16 mouse cellular contexts compared by ENCODE assay signal in genomic region chr9:6250320-6250719, GRCm38 (mm10). TPM values are rescaled to one million over a fixed set of nuclear protein-coding genes. Genes with fewer than 3 reads are reported as not detected.
DNase-seq lines count a peak whose midpoint lies in the region; ATAC-seq and TF ChIP-seq lines count a peak whose summit lies in the region.
"Had no signal": no experiment of that assay in that cellular context is flagged by ENCODE, and none has a peak within 500 bp of the region (broad histone marks: within the 10 kb centered on the region; RNA-seq: fewer than 3 reads in every experiment).

No protein-coding gene starts in this region.

- no peaks in the 10 kb centered on the region for H3K4me1 ChIP-seq in hindbrain, embryonic 14.5 days (replicated peaks; ENCODE audit: control insufficient read depth, insufficient read depth, low read length)
- no peaks in the 10 kb centered on the region for H3K4me1 ChIP-seq in hindbrain, embryonic 11.5 days (replicated peaks; ENCODE audit: control insufficient read depth, insufficient read depth, low read length)
- H3K4me1 ChIP-seq in lung, postnatal 0 days (ENCODE audit: insufficient read depth, low read depth, low read length), result no peaks in the 10 kb centered on the region
- H3K4me1 ChIP-seq in hindbrain, postnatal 0 days (ENCODE audit: insufficient read depth, low read length), result no peaks in the 10 kb centered on the region
- H3K4me1 ChIP-seq: limb, embryonic 10.5 days had no signal

- peak; percentile 1 for DNase-seq in cerebellum, adult 9-10 months
- no peak for DNase-seq in cerebellum, adult 9-11 months
- no peak for DNase-seq in hindbrain, embryonic 14.5 days (ENCODE audit: low spot score)
- no peak for DNase-seq in hindbrain, embryonic 11.5 days (ENCODE audit: low spot score)
- peak; percentile 8 for DNase-seq in lung, postnatal 0 days (ENCODE audit: low spot score)
- no peak for DNase-seq in lung, postnatal 36 days
- peak; percentile 61 for DNase-seq in hindbrain, postnatal 0 days (ENCODE audit: low spot score)
- DNase-seq: gastrocnemius, postnatal 14 days; layer of hippocampus, postnatal 36 days had no signal

- H3K27ac ChIP-seq in hindbrain, embryonic 14.5 days, result no peak overlapping the region
- H3K27ac ChIP-seq in hindbrain, embryonic 11.5 days (ENCODE audit: low read depth, low read length), result no peak overlapping the region
- no peak overlapping the region for H3K27ac ChIP-seq in lung, postnatal 0 days (ENCODE audit: low read length)
- no peak overlapping the region for H3K27ac ChIP-seq in hindbrain, postnatal 0 days
- H3K27ac ChIP-seq: limb, embryonic 10.5 days; liver, embryonic 14.5 days had no signal

- H3K36me3 ChIP-seq in hindbrain, embryonic 14.5 days (replicated peaks; ENCODE audit: control insufficient read depth, insufficient read depth), result no peaks in the 10 kb centered on the region
- H3K36me3 ChIP-seq in hindbrain, embryonic 11.5 days (ENCODE audit: control insufficient read depth, insufficient read depth, low read length), result no peaks in the 10 kb centered on the region
- no peaks in the 10 kb centered on the region for H3K36me3 ChIP-seq in lung, postnatal 0 days (ENCODE audit: insufficient read depth, low read length)
- no peaks in the 10 kb centered on the region for H3K36me3 ChIP-seq in hindbrain, postnatal 0 days (ENCODE audit: insufficient read depth, low read length)
- H3K36me3 ChIP-seq: limb, embryonic 10.5 days had no signal

- peak; percentile 70; the same call in 1 of the 2 replicates for ATAC-seq in hindbrain, embryonic 14.5 days (ENCODE audit: low FRiP score)
- no peak for ATAC-seq in hindbrain, embryonic 11.5 days (ENCODE audit: low FRiP score)
- ATAC-seq in lung, postnatal 0 days, result no peak
- peak; percentile 70 for ATAC-seq in hindbrain, postnatal 0 days
- ATAC-seq in megakaryocyte progenitor cell, adult 5-6 weeks (replicated peaks; ENCODE audit: poor library complexity), result no peak

- TF ChIP-seq EP300 in lung, postnatal 0 days (IDR thresholded peaks at IDR 0.05), result no peak

- TF ChIP-seq CTCF in lung, postnatal 0 days (IDR thresholded peaks at IDR 0.05), result no peak
- TF ChIP-seq CTCF in hindbrain, postnatal 0 days (IDR thresholded peaks at IDR 0.05; ENCODE audit: low read depth), result no peak

- no peak overlapping the region for H3K4me3 ChIP-seq in hindbrain, embryonic 14.5 days (replicated peaks; ENCODE audit: low read length)
- H3K4me3 ChIP-seq in hindbrain, embryonic 11.5 days (ENCODE audit: low read depth, low read length), result no peak overlapping the region
- no peak overlapping the region for H3K4me3 ChIP-seq in lung, postnatal 0 days (ENCODE audit: low read depth, low read length)
- no peak overlapping the region for H3K4me3 ChIP-seq in hindbrain, postnatal 0 days (ENCODE audit: low read length)
- H3K4me3 ChIP-seq: limb, embryonic 10.5 days; myocyte had no signal

- no peak overlapping the region for H3K9ac ChIP-seq in hindbrain, embryonic 14.5 days
- no peak overlapping the region for H3K9ac ChIP-seq in hindbrain, embryonic 11.5 days (ENCODE audit: low read depth, low read length)
- no peak overlapping the region for H3K9ac ChIP-seq in lung, postnatal 0 days (replicated peaks; ENCODE audit: low read depth)
- no peak overlapping the region for H3K9ac ChIP-seq in hindbrain, postnatal 0 days (replicated peaks; ENCODE audit: low read length)
- H3K9ac ChIP-seq: liver, embryonic 14.5 days had no signal

- H3K9me3 ChIP-seq in hindbrain, embryonic 14.5 days (ENCODE audit: control insufficient read depth, low read length), result no peaks in the 10 kb centered on the region
- no peaks in the 10 kb centered on the region for H3K9me3 ChIP-seq in hindbrain, embryonic 11.5 days (ENCODE audit: control insufficient read depth, low read length)
- no peaks in the 10 kb centered on the region for H3K9me3 ChIP-seq in lung, postnatal 0 days (ENCODE audit: low read length)
- H3K9me3 ChIP-seq in hindbrain, postnatal 0 days (ENCODE audit: low read length), result no peaks in the 10 kb centered on the region
- H3K9me3 ChIP-seq: limb, embryonic 10.5 days had no signal

- 51% methylated on average over 1 of the region's 1 CpGs for WGBS in hindbrain, embryonic 14.5 days
- 74% methylated on average over 1 of the region's 1 CpGs for WGBS in hindbrain, embryonic 11.5 days
- WGBS in lung, postnatal 0 days, result 58% methylated on average over 1 of the region's 1 CpGs
- 41% methylated on average over 1 of the region's 1 CpGs for WGBS in hindbrain, postnatal 0 days

- no peak overlapping the region for H3K4me2 ChIP-seq in hindbrain, embryonic 14.5 days (replicated peaks)
- H3K4me2 ChIP-seq in hindbrain, embryonic 11.5 days (replicated peaks; ENCODE audit: low read depth, low read length), result no peak overlapping the region
- no peak overlapping the region for H3K4me2 ChIP-seq in lung, postnatal 0 days (replicated peaks; ENCODE audit: low read depth, low read length)
- no peak overlapping the region for H3K4me2 ChIP-seq in hindbrain, postnatal 0 days (ENCODE audit: low read depth, low read length)
- H3K4me2 ChIP-seq: heart, embryonic 11.5 days had no signal

- H3K27me3 ChIP-seq in hindbrain, embryonic 14.5 days (ENCODE audit: control insufficient read depth, insufficient read depth, low read length), result no peaks in the 10 kb centered on the region
- no peaks in the 10 kb centered on the region for H3K27me3 ChIP-seq in hindbrain, embryonic 11.5 days (ENCODE audit: control insufficient read depth, insufficient read depth, low read length)
- no peaks in the 10 kb centered on the region for H3K27me3 ChIP-seq in lung, postnatal 0 days (replicated peaks; ENCODE audit: insufficient read depth, low read length)
- H3K27me3 ChIP-seq in hindbrain, postnatal 0 days (ENCODE audit: insufficient read depth, low read length), result no peaks in the 10 kb centered on the region
- H3K27me3 ChIP-seq: CH12.LX had no signal

RNA-seq across cellular contexts. Expression of gene Ddi1, which starts 19.3 kb away (rescaled TPM):
- 0.05 TPM in 1 of 2 replicates, not detected in the other for polyA plus RNA-seq in hindbrain, embryonic 14.5 days (2014; fragmentation: Nextera tagmentation; extraction: Ambion mirVana)
- polyA plus RNA-seq in hindbrain, embryonic 11.5 days (2014; fragmentation: Nextera tagmentation; extraction: Ambion mirVana), result 0.01 and 0.08 TPM in 2 replicates
- polyA plus RNA-seq in lung, postnatal 0 days (2015; fragmentation: Nextera tagmentation; extraction: Ambion mirVana), result 0.01 and 0.02 TPM in 2 replicates
- not detected in 2 replicates for total RNA-seq in hindbrain, postnatal 0 days (2014; rRNA removed)
- polyA plus RNA-seq in hindbrain, postnatal 0 days (2015; fragmentation: Nextera tagmentation; extraction: Ambion mirVana), result 0.01 and 0.05 TPM in 2 replicates
- not detected in 2 replicates for total RNA-seq in megakaryocyte progenitor cell, adult 5-6 weeks (2015)
- total RNA-seq in megakaryocyte progenitor cell, adult 5-6 weeks (2017), result not detected in 2 replicates
- total RNA-seq: CH12.LX; gastrocnemius, postnatal 14 days; hematopoietic stem cell, adult 5-6 weeks; layer of hippocampus, postnatal 36 days had no signal
- polyA plus RNA-seq: liver, embryonic 14.5 days had no signal

Comparison
In these comparisons a context has a peak if more than half of its experiments do, and no peak if none do; other contexts are left out.
1. DNase-seq: peak in cerebellum, adult 9-10 months (single experiment), lung, postnatal 0 days (single experiment) and hindbrain, postnatal 0 days (single experiment); none in cerebellum, adult 9-11 months (single experiment), hindbrain, embryonic 14.5 days (single experiment), hindbrain, embryonic 11.5 days (single experiment) and lung, postnatal 36 days (single experiment).
2. ATAC-seq: peak in hindbrain, embryonic 14.5 days (single experiment) and hindbrain, postnatal 0 days (single experiment); none in hindbrain, embryonic 11.5 days (single experiment), lung, postnatal 0 days (single experiment) and megakaryocyte progenitor cell, adult 5-6 weeks (single experiment).